Mouse (Mus musculus): ENCODE data around the gene Fdps.

DNA sequence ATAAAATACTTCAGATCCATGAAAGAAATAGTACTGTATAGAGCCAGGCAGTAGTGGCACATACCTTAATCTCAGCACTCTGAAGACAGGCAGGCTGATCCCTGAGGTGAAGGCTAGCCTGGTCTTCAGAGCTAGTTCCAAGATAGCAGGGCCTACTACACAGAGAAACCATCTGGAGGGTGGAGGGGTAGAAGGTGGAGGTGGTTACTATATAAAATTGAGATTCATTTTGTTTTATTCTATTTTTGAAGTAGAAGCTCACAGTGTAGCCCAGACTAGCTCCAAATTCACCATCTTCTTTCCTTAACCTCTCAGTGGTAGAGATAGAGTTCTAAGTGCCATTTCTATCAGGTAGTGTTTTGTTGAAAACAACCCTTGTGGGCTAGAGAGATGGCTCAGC, 34.5 kb downstream of the Fdps start:
- TF ChIP-seq CTCF (IDR thresholded peaks at IDR 0.05; ENCODE audit: control insufficient read depth, insufficient read depth, insufficient read length), result no peak
- TF ChIP-seq CEBPB (IDR thresholded peaks at IDR 0.05; ENCODE audit: low read depth), result no peak
